Mouse (Mus musculus) liver, embryonic 13.5 days (tissue): ENCODE measurements around the gene Trmt13. TPM values are rescaled to one million over a fixed set of nuclear protein-coding genes. Genes with fewer than 3 reads are reported as not detected.

Experiments
- ATAC-seq: fragments of 200-750 bp; cut with Nextera tagmentation; 2 replicates; pipeline ENCODE4 v1.8.0; 2017; ENCODE audit warnings: low read depth, mild to moderate bottlenecking, moderate number of reproducible peaks, moderate library complexity
- DNase-seq: peaks from one replicate; pipeline ENCODE4 v3.0.0; 2022
- H3K27ac ChIP-seq: fragments of 300-500 bp; sonication (generic); 2 replicates; pipeline ENCODE4 v1.5.1; 2015; ENCODE audit warnings: moderate library complexity, mild to moderate bottlenecking, inconsistent platforms
- H3K27me3 ChIP-seq: fragments of 300-500 bp; sonication (generic); 2 replicates; pipeline ENCODE4 v1.6.1; 2015; ENCODE audit warnings: mild to moderate bottlenecking, inconsistent platforms
- H3K36me3 ChIP-seq: fragments of 300-500 bp; sonication (generic); 2 replicates; pipeline ENCODE4 v1.6.1; 2015; ENCODE audit warnings: mild to moderate bottlenecking, inconsistent platforms
- H3K4me1 ChIP-seq: fragments of 300-500 bp; sonication (generic); replicated peaks from 2 replicates; pipeline ENCODE4 v1.6.1; 2015; ENCODE audit warnings: inconsistent platforms
- H3K4me2 ChIP-seq: fragments of 300-500 bp; sonication (generic); 2 replicates; pipeline ENCODE4 v1.6.1; 2015; ENCODE audit warnings: inconsistent platforms, mild to moderate bottlenecking, moderate library complexity
- H3K4me3 ChIP-seq: fragments of 300-500 bp; sonication (generic); replicated peaks from 2 replicates; pipeline ENCODE4 v1.5.1; 2015; ENCODE audit warnings: mild to moderate bottlenecking, inconsistent platforms
- H3K9ac ChIP-seq: fragments of 300-500 bp; sonication (generic); 2 replicates; pipeline ENCODE4 v1.6.1; 2015; ENCODE audit warnings: mild to moderate bottlenecking, inconsistent platforms
- H3K9me3 ChIP-seq: fragments of 300-500 bp; sonication (generic); replicated peaks from 2 replicates; pipeline ENCODE4 v1.6.1; 2016; ENCODE audit warnings: inconsistent platforms
- WGBS: fragments of 180-500 bp; shearing (Covaris S2); methylation state at CpG from one replicate; pipeline ENCODE4 v1.1.7; 2015; ENCODE audit not compliant: insufficient replicate concordance; 5-methylcytosine and 5-hydroxymethylcytosine counted together
- polyA plus RNA-seq: library from polyadenylated mRNA; unstranded; fragments of >200 nt; fragmentation: Nextera tagmentation; extraction: Ambion mirVana; gene quantifications from 2 replicates; pipeline ENCODE4 v1.2.1, GENCODE M21; 2015

The Trmt13 gene
- polyA plus RNA-seq, 1 experiment from 2014 or later, result 9.5 TPM

DNA sequence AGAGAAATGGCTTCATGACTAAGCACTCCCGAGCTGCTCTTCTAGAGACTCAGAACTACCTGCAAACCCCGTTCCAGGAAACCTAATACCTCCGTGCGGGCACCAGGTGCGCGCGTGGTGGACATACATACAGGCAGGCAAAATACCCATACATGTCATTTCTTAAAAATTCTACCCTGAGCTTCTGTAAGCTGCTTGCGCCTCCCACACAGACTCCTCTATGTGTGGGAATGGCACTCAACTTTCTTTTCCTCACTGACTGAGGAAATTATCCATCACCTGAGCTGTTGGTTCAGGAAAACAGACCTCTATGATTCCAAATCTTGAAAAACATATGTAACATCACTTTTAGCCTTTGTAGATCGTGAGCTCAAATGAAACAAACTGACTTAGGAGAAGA is 36.3 kb upstream of the Trmt13 start:
- H3K36me3 ChIP-seq, result peaks cover 31% of the 10 kb centered on the region
- H3K4me3 ChIP-seq, result no peak overlapping the region
- H3K27ac ChIP-seq, result no peak overlapping the region
- H3K9me3 ChIP-seq, result no peaks in the 10 kb centered on the region
- WGBS, result 92% methylated on average over 9 of the region's 9 CpGs
- no peaks in the 10 kb centered on the region for H3K27me3 ChIP-seq
- H3K9ac ChIP-seq, result no peak overlapping the region
- DNase-seq (no peak), ATAC-seq (no peak)
- H3K4me1 ChIP-seq, result peaks cover 36% of the 10 kb centered on the region
- H3K4me2 ChIP-seq, result no peak overlapping the region

DNA sequence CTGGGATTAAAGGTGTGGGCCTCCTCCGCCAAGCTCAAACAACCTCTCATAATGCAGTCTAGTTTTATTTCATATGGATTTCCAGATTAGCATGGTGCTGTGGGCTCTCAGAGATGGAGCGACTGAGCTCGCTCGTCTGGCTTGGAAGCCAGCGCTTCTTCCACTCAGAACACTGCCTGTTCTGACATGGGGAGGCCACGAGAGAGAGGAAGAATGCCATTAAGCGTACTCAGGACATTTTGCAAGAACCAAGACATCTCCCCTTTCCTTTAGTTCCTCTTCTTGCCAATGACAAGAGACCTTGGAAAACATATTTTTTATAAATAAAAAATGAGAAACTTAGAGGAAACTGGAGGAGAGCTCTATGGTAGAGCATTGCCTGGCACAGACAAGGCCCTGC is 34.4 kb upstream of the Trmt13 start:
- no peak for DNase-seq
- H3K4me3 ChIP-seq, result no peak overlapping the region
- H3K4me2 ChIP-seq, result no peak overlapping the region
- ATAC-seq, result no peak
- H3K36me3 ChIP-seq, result peaks cover 47% of the 10 kb centered on the region
- H3K9me3 ChIP-seq, result no peaks in the 10 kb centered on the region
- WGBS, result 83% methylated on average over 7 of the region's 7 CpGs
- H3K4me1 ChIP-seq, result peaks cover 23% of the 10 kb centered on the region
- H3K27me3 ChIP-seq, result no peaks in the 10 kb centered on the region
- H3K27ac ChIP-seq, result no peak overlapping the region
- H3K9ac ChIP-seq, result no peak overlapping the region

DNA sequence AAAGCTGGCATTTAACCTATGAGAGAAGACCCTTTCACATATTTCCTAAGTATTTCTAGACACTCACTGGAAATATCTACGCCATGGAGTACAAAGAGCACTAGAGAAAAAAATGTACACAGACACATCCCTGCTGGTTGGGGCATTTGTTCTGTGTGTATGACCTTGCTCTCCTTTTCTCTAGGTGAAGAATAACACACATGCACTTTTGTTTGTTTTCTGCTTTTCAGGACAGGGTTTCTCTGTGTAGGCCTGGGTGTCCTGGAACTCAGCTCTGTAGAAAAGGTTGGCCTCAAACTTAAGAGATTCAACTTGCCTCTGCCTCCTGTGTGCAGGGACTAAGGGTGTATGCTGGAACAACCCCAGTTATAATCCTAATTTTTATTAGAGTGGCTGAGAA is 32.0 kb upstream of the Trmt13 start:
- H3K36me3 ChIP-seq, result peaks cover 69% of the 10 kb centered on the region
- H3K27me3 ChIP-seq, result no peaks in the 10 kb centered on the region
- H3K27ac ChIP-seq, result no peak overlapping the region
- H3K9me3 ChIP-seq, result no peaks in the 10 kb centered on the region
- ATAC-seq (no peak), DNase-seq (no peak)
- H3K9ac ChIP-seq, result no peak overlapping the region
- 89% methylated on average over 1 of the region's 1 CpGs for WGBS
- H3K4me3 ChIP-seq, result no peak overlapping the region
- no peak overlapping the region for H3K4me2 ChIP-seq
- H3K4me1 ChIP-seq, result peaks cover 12% of the 10 kb centered on the region

DNA sequence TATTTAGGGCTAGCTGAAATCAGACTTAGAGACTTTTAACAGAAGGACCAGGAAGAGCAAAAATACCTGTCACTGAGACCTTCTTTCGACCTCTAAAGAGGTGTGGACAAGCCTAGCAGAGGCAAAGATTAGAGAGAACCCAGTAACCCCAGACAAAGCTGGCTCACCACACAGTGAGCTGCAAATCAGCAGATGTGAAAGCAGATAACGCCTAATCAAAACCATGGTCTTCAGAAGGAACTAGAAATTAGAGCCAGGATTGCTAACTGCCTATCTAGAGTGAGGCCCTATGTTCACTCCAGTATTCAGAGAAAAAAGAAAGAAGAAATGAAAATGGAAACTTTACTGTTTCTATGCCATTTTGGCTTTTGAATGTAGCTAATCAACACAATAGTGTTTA is 28.0 kb upstream of the Trmt13 start:
- no peak overlapping the region for H3K4me3 ChIP-seq
- H3K4me2 ChIP-seq, result no peak overlapping the region
- ATAC-seq, result no peak
- no peak for DNase-seq
- peaks cover 90% of the 10 kb centered on the region for H3K36me3 ChIP-seq
- WGBS, result 59% methylated on average over 2 of the region's 2 CpGs
- no peaks in the 10 kb centered on the region for H3K27me3 ChIP-seq
- H3K4me1 ChIP-seq, result peaks cover 12% of the 10 kb centered on the region
- no peak overlapping the region for H3K27ac ChIP-seq
- H3K9ac ChIP-seq, result no peak overlapping the region
- H3K9me3 ChIP-seq, result no peaks in the 10 kb centered on the region

DNA sequence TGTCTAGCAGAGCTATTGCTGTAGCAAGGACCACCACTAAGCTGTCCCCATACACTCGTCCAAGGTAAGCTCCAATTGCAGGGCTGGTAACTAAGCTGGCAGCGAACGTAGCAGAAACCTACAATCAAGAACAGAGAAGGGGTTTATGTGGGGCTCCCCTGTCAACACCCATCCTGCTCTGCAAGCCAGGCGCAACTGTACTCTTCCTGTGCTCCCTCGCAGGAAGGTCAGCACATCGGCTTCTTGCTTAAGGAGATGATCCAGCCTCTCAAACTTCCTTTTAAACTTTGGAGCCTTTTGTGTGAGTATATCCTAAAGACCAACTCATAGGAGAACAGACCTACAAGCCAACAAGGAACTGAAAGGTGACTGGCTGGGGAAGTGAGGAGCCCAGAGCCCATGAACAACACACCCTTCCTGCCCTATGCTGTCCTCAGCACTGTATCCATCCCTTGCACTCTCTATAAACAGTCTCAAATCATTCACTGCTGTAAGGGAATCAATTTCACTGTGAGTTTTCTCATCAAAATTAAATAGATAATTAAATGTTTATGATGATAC is 27.5 kb upstream of the Trmt13 start:
- DNase-seq (no peak), ATAC-seq (no peak)
- no peaks in the 10 kb centered on the region for H3K9me3 ChIP-seq
- H3K4me1 ChIP-seq, result peaks cover 12% of the 10 kb centered on the region
- H3K4me2 ChIP-seq, result no peak overlapping the region
- peaks cover 87% of the 10 kb centered on the region for H3K36me3 ChIP-seq
- WGBS, result 88% methylated on average over 6 of the region's 6 CpGs
- no peak overlapping the region for H3K4me3 ChIP-seq
- no peak overlapping the region for H3K9ac ChIP-seq
- H3K27ac ChIP-seq, result no peak overlapping the region
- no peaks in the 10 kb centered on the region for H3K27me3 ChIP-seq

DNA sequence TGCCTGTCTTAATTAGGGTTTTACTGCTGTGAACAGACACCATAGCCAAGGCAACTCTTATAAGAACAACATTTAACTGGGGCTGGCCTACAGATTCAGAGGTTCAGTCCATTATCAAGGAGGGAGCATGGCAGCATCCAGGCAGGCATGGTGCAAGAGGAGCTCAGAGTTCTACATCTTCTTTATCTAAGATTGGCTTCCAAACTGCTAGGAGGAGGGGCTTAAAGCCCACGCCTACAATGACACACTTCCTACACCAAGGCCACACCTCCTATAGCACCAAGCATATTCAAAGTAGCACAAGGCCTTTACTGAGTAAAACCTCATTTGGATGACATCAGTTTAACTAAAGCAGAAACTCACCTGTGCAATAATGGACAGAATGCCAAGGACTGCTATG is 25.6 kb upstream of the Trmt13 start:
- peak; percentile 75 for ATAC-seq
- H3K36me3 ChIP-seq, result peaks cover 87% of the 10 kb centered on the region
- H3K4me1 ChIP-seq, result peaks cover 12% of the 10 kb centered on the region
- no peaks in the 10 kb centered on the region for H3K27me3 ChIP-seq
- peak; percentile 22 for DNase-seq
- no peak overlapping the region for H3K4me3 ChIP-seq
- 47% methylated on average over 1 of the region's 1 CpGs for WGBS
- H3K4me2 ChIP-seq, result no peak overlapping the region
- no peaks in the 10 kb centered on the region for H3K9me3 ChIP-seq
- H3K9ac ChIP-seq, result no peak overlapping the region
- H3K27ac ChIP-seq, result no peak overlapping the region

DNA sequence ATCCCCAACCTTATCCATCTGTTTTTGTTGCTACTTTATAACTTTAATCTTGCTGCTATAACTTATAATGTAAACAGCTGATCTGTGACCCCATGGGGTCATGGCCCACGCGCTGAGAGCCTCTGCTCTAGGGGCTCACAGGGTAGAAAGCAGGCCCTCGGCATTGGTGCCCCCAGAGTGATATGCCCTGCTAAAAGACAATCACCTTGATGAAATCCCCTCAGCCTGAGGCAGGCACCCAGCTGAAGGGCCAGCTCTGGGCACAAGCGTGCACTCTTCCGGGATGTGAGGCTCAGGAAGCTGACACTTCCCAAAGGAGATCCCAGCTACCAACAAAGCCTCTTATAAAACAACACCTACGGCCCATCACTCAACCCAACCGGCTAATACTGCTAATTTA is 24.2 kb upstream of the Trmt13 start:
- ATAC-seq (no peak), DNase-seq (no peak)
- H3K27ac ChIP-seq, result no peak overlapping the region
- H3K4me2 ChIP-seq, result no peak overlapping the region
- WGBS, result 86% methylated on average over 7 of the region's 7 CpGs
- H3K36me3 ChIP-seq, result peaks cover 90% of the 10 kb centered on the region
- H3K4me1 ChIP-seq, result peaks cover 12% of the 10 kb centered on the region
- H3K27me3 ChIP-seq, result no peaks in the 10 kb centered on the region
- no peaks in the 10 kb centered on the region for H3K9me3 ChIP-seq
- H3K4me3 ChIP-seq, result no peak overlapping the region
- H3K9ac ChIP-seq, result no peak overlapping the region

DNA sequence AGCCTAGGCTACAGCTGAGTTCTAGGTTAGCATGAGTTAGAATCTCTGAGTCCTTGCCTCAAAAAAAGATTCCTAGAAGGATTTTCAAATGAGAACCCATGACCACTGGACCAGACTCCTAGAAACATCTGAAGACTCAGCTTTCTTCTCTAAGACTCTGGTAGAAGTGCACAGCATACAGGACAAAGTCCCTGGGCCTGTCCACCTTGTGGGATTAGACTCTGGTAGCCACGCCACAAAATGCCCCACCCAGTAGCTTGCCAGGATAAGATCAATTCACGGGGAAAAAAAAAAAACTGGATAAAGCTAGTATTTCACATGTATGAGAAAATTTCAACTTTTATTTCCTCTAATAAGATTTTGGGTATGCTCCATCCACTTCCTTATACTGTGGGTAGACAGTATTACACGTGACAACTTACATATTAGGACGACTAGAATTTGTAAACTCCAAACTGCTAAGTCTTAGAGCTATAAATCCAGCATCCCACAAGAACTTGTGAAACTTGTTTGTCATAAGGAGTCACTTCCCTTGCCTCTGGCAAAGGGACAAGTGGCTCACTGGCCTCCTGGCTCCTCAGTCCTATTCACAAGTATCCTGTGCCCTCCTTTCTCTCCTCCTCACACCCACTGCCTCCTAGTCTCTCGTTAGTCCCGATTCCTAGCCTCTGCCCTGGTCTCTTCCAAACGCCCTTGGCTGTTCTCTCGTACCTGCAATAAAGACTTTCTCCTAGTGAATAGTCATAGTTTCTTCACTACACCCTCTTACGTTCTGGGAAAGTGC is 23.5 kb upstream of the Trmt13 start:
- Histone ChIP-seq H3K9me3 (no peaks in the 10 kb centered on the region), H3K4me3 (no peak overlapping the region), H3K36me3 (peaks cover 88% of the 10 kb centered on the region), H3K27me3 (no peaks in the 10 kb centered on the region), H3K27ac (no peak overlapping the region), H3K4me2 (no peak overlapping the region), H3K4me1 (peaks cover 7% of the 10 kb centered on the region), H3K9ac (no peak overlapping the region)
- WGBS, result 79% methylated on average over 9 of the region's 9 CpGs
- no peak for ATAC-seq
- no peak for DNase-seq

DNA sequence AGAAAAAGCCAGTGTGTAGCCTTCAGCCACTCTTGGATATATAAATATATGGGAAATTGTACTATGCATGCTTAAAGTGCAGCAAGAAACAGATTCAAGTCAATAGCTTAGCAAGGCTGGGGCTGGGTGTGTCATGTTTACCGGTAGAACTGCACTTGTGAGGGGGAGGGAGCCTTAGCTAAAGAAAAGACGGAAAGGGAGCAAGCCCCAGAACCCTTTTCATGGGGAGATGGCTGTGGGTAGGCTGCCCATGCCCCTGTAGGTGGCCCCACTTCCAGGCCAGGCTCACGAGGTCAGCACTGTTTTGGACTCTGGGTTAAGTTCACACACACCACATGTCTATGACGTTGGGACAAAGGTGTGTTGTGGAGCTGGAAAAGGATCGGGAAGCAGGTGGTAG is 21.4 kb upstream of the Trmt13 start:
- Histone ChIP-seq H3K4me2 (no peak overlapping the region), H3K9ac (no peak overlapping the region), H3K4me3 (no peak overlapping the region), H3K27ac (no peak overlapping the region), H3K9me3 (no peaks in the 10 kb centered on the region), H3K27me3 (no peaks in the 10 kb centered on the region), H3K4me1 (peaks cover 7% of the 10 kb centered on the region), H3K36me3 (peaks cover 85% of the 10 kb centered on the region)
- WGBS, result 74% methylated on average over 5 of the region's 5 CpGs
- DNase-seq, result no peak
- ATAC-seq, result no peak

DNA sequence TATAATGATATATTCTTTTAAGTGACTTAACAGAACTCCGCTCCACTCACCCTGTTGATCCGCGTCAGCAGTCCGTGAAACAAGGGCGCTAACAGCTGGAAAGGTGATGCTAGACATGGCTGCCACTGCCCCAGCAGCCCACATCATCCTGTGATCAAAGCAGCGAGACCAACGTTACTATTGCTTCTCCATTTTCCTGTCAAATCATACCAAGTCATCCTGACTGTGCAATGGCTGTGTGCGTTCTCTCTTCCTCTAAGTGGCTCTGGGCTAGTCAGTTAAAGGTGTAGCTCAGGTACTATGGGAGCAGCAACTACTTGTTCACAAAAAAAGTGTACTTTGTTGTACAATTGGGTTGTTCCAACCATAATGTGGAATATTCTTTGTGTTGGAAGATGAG is 20.5 kb upstream of the Trmt13 start:
- Histone ChIP-seq H3K9ac (no peak overlapping the region), H3K4me3 (no peak overlapping the region), H3K9me3 (no peaks in the 10 kb centered on the region), H3K4me1 (peaks cover 2% of the 10 kb centered on the region), H3K27ac (no peak overlapping the region), H3K27me3 (no peaks in the 10 kb centered on the region), H3K4me2 (no peak overlapping the region), H3K36me3 (peaks cover 85% of the 10 kb centered on the region)
- ATAC-seq (0 out of 2 replicates have a peak, but pooled peaks have one; percentile 30), DNase-seq (no peak)
- 83% methylated on average over 8 of the region's 8 CpGs for WGBS

DNA sequence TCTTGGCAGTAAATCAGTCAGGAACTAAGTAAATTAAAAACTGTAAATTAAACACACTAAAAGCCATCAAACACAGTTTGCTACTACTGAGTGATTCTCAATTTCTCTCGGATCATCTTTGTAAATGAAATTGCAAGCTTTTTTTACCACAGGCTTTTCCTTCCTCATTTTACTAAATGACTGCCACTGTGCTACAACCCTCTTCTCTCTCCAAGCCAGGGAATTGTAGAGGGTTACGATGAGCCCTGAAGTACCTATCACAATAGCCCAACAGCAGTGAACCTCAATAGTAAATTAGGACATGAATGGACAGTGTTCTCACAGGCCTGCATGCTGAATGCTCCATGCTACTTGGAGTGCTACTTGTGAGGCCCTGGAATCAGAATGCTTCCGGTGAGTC is 19.7 kb upstream of the Trmt13 start:
- Histone ChIP-seq H3K27ac (no peak overlapping the region), H3K4me3 (no peak overlapping the region), H3K9me3 (no peaks in the 10 kb centered on the region), H3K4me2 (no peak overlapping the region), H3K4me1 (no peaks in the 10 kb centered on the region), H3K36me3 (peaks cover 77% of the 10 kb centered on the region), H3K9ac (no peak overlapping the region), H3K27me3 (no peaks in the 10 kb centered on the region)
- 77% methylated on average over 3 of the region's 3 CpGs for WGBS
- ATAC-seq, result no peak; the same call in 1 of the 2 replicates
- DNase-seq, result no peak

DNA sequence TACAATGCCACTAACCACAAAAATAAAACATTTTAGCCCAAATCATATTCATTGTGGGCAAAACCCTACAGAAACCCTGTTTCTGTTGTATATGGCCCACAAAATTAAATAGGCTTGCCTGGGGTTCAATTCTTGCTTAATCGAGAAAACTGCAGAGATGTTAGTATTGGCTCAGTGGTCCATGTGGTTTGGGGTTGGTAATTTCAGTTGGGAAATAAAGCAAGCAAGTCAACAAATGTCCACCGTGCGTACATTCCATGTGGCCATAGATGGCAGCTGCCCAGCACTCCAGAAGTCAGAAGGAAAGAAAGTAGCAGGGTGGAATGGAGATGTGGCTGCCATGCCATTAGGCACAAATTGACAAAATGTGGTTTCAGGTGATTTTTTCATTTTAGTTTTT is 18.6 kb upstream of the Trmt13 start:
- H3K9ac ChIP-seq, result no peak overlapping the region
- peaks cover 69% of the 10 kb centered on the region for H3K36me3 ChIP-seq
- no peak overlapping the region for H3K27ac ChIP-seq
- ATAC-seq (no peak), DNase-seq (no peak)
- no peak overlapping the region for H3K4me3 ChIP-seq
- no peaks in the 10 kb centered on the region for H3K27me3 ChIP-seq
- H3K4me1 ChIP-seq, result no peaks in the 10 kb centered on the region
- H3K9me3 ChIP-seq, result no peaks in the 10 kb centered on the region
- H3K4me2 ChIP-seq, result no peak overlapping the region
- WGBS, result 83% methylated on average over 3 of the region's 3 CpGs
